Mouse (Mus musculus): ENCODE measurements around the gene Acp4. TPM values are rescaled to one million over a fixed set of nuclear protein-coding genes. Genes with fewer than 3 reads are reported as not detected.
"Not testable (repeated sequence)": the region's sequence is repeated elsewhere in the genome, so short reads cannot be mapped to it uniquely, and the experiment has no call there.

Acp4 gene
- polyA plus RNA-seq, 1 experiment from 2014 or later: not detected

DNA sequence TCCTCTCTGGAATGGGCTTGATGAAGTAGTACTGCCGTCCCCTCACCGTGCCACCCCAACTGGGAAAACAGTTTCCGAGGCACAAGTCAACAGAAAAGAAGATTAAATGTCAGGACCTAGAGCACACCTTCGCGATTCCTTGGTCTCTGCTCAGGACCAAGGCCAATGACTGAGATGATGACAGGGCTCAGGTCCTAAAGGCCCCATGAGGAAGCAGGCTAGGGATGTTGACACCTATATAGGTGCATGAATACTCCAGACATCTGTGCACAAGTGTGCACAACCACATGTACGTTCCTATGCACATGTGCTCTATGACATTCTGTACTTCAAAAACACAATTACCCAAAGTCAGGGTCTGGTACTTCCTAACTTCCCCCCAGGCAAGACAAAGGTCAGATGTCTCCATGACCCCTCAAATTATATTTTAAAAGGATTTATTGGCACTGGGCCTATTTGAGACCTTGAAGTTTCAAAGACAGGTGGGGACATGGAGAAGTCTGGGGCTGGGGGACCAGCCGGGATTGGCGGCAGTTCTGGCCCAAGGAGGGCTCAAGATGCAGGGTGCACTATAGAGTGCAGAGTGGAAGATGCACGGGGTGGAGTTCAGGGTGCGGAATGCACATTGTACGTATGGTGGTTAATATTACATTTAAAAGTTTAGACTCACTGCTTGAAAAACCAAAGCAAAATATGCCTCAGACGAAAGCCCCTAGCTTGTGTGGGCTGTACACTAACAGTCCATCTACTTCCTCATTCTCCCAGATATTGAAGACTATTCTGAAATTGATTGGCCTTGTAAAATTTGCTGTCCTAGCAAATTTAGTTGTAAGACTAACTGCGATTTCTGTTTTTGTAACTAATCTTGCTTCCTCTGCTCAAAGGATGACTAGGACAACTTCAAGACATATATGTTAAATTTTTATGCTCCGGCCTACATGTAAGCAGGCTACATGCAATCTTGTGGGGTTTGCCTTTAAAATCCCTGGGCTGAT, 46.5 kb upstream of the Acp4 start:
- Histone ChIP-seq H3K4me2 (replicated peaks; ENCODE audit: low read depth, low read length) (peak overlapping the region; percentile 71), H3K27me3 (replicated peaks; ENCODE audit: insufficient read depth, low read length) (no peaks in the 10 kb centered on the region), H3K9ac (replicated peaks; ENCODE audit: low read depth) (peak overlapping the region; percentile 56), H3K4me3 (ENCODE audit: low read depth, low read length) (peak overlapping the region; percentile 48), H3K27ac (ENCODE audit: low read length) (peak overlapping the region; percentile 80), H3K36me3 (ENCODE audit: insufficient read depth, low read length) (no peaks in the 10 kb centered on the region), H3K4me1 (ENCODE audit: insufficient read depth, low read depth, low read length) (peaks cover 4% of the 10 kb centered on the region; the same call in 1 of the 2 replicates), H3K9me3 (ENCODE audit: low read length) (no peaks in the 10 kb centered on the region)
- DNase-seq (ENCODE audit: low spot score) (no peak), ATAC-seq (no peak)
- TF ChIP-seq CTCF (IDR thresholded peaks at IDR 0.05) (no peak), EP300 (IDR thresholded peaks at IDR 0.05) (no peak)
- WGBS: 83% methylated on average over 14 of the region's 14 CpGs

DNA sequence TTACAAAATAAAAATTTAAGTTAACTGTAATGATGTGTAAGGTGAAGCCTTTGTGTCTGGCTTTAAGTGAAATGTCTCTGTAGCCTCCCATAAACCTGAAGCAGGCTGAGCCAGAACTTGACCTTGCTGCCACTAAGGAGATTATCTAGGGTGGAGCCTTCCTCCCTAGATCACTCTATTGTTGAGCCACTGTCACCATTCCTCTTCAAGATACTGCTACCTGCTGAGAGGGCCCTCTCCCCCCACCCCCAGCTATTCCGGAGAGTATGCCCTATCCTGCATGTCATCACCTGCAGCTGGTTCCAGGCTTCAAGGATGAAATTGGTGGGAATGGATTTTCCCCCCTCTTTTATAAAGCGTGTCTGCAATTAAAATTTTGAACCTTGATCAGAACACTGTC, 40.3 kb upstream of the Acp4 start:
- H3K9ac ChIP-seq (replicated peaks; ENCODE audit: low read depth); H3K27ac ChIP-seq (ENCODE audit: low read length); DNase-seq (ENCODE audit: low spot score); H3K9me3 ChIP-seq (ENCODE audit: low read length); H3K36me3 ChIP-seq (ENCODE audit: insufficient read depth, low read length); H3K4me1 ChIP-seq (ENCODE audit: insufficient read depth, low read depth, low read length); H3K27me3 ChIP-seq (replicated peaks; ENCODE audit: insufficient read depth, low read length); H3K4me3 ChIP-seq (ENCODE audit: low read depth, low read length); H3K4me2 ChIP-seq (replicated peaks; ENCODE audit: low read depth, low read length); ATAC-seq: not testable (repeated sequence)
- WGBS: 84% methylated on average over 2 of the region's 2 CpGs

DNA sequence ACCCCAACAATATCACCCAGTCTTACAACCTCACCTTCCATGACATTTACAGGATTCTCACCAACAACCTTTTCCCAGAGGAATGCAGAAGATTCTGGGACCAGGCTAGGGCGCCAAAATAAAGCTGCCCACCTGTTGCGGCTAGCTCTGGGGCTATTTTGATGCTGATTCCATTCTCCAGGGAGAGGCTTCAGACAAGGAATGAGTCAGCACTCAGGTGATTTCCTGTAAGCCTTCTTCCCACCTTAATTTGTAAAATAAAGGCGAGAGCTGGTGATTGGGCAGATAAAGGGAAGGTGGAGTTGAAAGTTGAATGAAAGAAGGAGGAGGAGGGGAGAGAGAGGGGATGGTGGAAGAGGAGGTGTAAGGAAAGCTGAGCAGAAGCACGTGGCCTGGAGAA, 34.2 kb upstream of the Acp4 start:
- Histone ChIP-seq H3K4me3 (ENCODE audit: low read depth, low read length) (no peak overlapping the region), H3K4me1 (ENCODE audit: insufficient read depth, low read depth, low read length) (no peaks in the 10 kb centered on the region), H3K27me3 (replicated peaks; ENCODE audit: insufficient read depth, low read length) (no peaks in the 10 kb centered on the region), H3K9ac (replicated peaks; ENCODE audit: low read depth) (no peak overlapping the region), H3K36me3 (ENCODE audit: insufficient read depth, low read length) (no peaks in the 10 kb centered on the region), H3K4me2 (replicated peaks; ENCODE audit: low read depth, low read length) (no peak overlapping the region), H3K9me3 (ENCODE audit: low read length) (no peaks in the 10 kb centered on the region), H3K27ac (ENCODE audit: low read length) (no peak overlapping the region)
- DNase-seq (ENCODE audit: low spot score) (no peak), ATAC-seq (no peak)
- 51% methylated on average over 4 of the region's 4 CpGs for WGBS
- TF ChIP-seq EP300 (IDR thresholded peaks at IDR 0.05): no peak
- TF ChIP-seq CTCF (IDR thresholded peaks at IDR 0.05): no peak

DNA sequence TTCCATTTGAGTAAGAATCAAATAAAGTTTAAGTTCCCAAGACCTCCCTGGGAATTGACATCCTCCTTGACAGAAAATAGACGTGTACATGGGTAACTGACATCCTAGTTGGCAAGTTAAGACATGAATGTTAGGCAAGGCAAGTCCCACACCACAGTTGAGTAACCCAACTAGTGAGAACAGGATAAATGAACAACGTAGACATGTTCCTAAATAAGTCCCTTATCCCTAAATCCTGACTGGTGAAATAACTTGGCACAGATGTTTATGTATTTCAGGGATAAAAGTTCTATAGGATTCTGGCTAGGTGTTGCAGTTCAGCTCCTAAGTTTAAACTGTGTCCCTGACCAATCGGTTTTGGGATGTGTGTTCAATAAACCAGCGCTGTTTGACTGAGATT, 33.8 kb upstream of the Acp4 start:
- WGBS: 68% methylated on average over 4 of the region's 4 CpGs

DNA sequence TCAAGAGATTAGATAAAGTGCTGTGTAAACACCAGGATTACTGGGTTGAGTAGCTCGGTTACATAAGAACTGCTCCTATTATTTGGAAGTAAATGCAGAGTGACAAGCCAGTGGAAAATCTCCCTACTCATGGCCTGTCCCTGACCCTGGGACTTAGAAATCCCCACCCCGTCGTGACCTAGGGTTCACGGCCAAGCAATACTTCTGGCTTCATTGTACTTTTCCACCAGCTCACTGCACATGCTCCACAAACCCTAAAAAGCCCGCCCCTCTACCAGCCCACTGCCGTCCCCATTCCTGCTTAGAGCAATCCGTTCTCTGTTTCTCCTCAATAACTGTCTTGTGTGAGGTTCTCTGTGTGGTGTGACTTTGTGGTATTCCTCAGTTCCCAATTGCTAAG, 30.6 kb upstream of the Acp4 start:
- ATAC-seq: no peak
- DNase-seq (ENCODE audit: low spot score): no peak
- TF ChIP-seq CTCF (IDR thresholded peaks at IDR 0.05) (no peak), EP300 (IDR thresholded peaks at IDR 0.05) (no peak)
- Histone ChIP-seq H3K4me1 (ENCODE audit: insufficient read depth, low read depth, low read length) (no peaks in the 10 kb centered on the region), H3K9ac (replicated peaks; ENCODE audit: low read depth) (no peak overlapping the region), H3K9me3 (ENCODE audit: low read length) (no peaks in the 10 kb centered on the region), H3K36me3 (ENCODE audit: insufficient read depth, low read length) (no peaks in the 10 kb centered on the region), H3K4me2 (replicated peaks; ENCODE audit: low read depth, low read length) (no peak overlapping the region), H3K4me3 (ENCODE audit: low read depth, low read length) (no peak overlapping the region), H3K27me3 (replicated peaks; ENCODE audit: insufficient read depth, low read length) (no peaks in the 10 kb centered on the region), H3K27ac (ENCODE audit: low read length) (no peak overlapping the region)
- 53% methylated on average over 7 of the region's 7 CpGs for WGBS

More for the DNA sequence above, 33.8 kb upstream of the Acp4 start:
- Histone ChIP-seq H3K9ac (replicated peaks; ENCODE audit: low read depth) (no peak overlapping the region), H3K4me3 (ENCODE audit: low read depth, low read length) (no peak overlapping the region), H3K27me3 (replicated peaks; ENCODE audit: insufficient read depth, low read length) (no peaks in the 10 kb centered on the region), H3K4me2 (replicated peaks; ENCODE audit: low read depth, low read length) (no peak overlapping the region), H3K36me3 (ENCODE audit: insufficient read depth, low read length) (no peaks in the 10 kb centered on the region), H3K9me3 (ENCODE audit: low read length) (no peaks in the 10 kb centered on the region), H3K27ac (ENCODE audit: low read length) (no peak overlapping the region), H3K4me1 (ENCODE audit: insufficient read depth, low read depth, low read length) (no peaks in the 10 kb centered on the region)
- DNase-seq (ENCODE audit: low spot score): no peak
- ATAC-seq: no peak
- TF ChIP-seq EP300 (IDR thresholded peaks at IDR 0.05): no peak
- TF ChIP-seq CTCF (IDR thresholded peaks at IDR 0.05): no peak

DNA sequence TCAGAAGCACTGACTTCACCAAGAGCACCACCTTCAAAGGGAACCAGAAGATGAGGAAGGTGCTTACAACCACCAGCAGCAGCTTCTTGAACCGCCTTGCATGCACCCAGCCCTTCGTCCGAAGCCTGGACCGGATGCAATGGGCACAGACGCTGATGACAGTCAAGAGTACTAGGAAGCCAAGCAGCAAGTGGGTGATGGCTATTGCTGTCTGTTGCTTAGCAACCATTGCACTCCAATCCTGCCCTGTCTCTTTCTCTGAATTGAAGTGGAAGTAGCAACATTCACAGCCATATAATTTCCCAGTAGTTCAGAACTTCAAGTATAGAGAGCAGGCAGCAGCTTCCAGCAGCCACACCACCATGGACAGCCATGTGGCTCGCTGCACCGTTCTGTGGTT, 24.4 kb upstream of the Acp4 start:
- Histone ChIP-seq H3K27ac (ENCODE audit: low read length) (no peak overlapping the region), H3K4me1 (ENCODE audit: insufficient read depth, low read depth, low read length) (no peaks in the 10 kb centered on the region), H3K4me3 (ENCODE audit: low read depth, low read length) (no peak overlapping the region), H3K9ac (replicated peaks; ENCODE audit: low read depth) (no peak overlapping the region), H3K9me3 (ENCODE audit: low read length) (no peaks in the 10 kb centered on the region), H3K36me3 (ENCODE audit: insufficient read depth, low read length) (no peaks in the 10 kb centered on the region), H3K27me3 (replicated peaks; ENCODE audit: insufficient read depth, low read length) (no peaks in the 10 kb centered on the region), H3K4me2 (replicated peaks; ENCODE audit: low read depth, low read length) (no peak overlapping the region)
- ATAC-seq: no peak
- TF ChIP-seq EP300 (IDR thresholded peaks at IDR 0.05): no peak
- TF ChIP-seq CTCF (IDR thresholded peaks at IDR 0.05): no peak
- DNase-seq (ENCODE audit: low spot score): no peak
- 61% methylated on average over 7 of the region's 7 CpGs for WGBS
